Mouse (Mus musculus) stomach, postnatal 0 days (tissue): ENCODE measurements around the gene Safb. TPM values are rescaled to one million over a fixed set of nuclear protein-coding genes. Genes with fewer than 3 reads are reported as not detected.

Experiments
- ATAC-seq: fragments of 200-750 bp; cut with Nextera tagmentation; 2 replicates; pipeline ENCODE4 v1.8.0; 2017; ENCODE audit not compliant: low FRiP score, low TSS enrichment
- DNase-seq: peaks from one replicate; pipeline ENCODE4 v3.0.0-alpha.2; 2016; ENCODE audit warnings: low spot score
- H3K27ac ChIP-seq: fragments of 300-500 bp; sonication (generic); replicated peaks from 2 replicates; pipeline ENCODE4 v1.5.1; 2014; ENCODE audit warnings: mild to moderate bottlenecking, control low read depth
- H3K27me3 ChIP-seq: fragments of 300-500 bp; sonication (generic); 2 replicates; pipeline ENCODE4 v1.6.1; 2014; ENCODE audit warnings: low read length; ENCODE audit not compliant: control insufficient read depth, insufficient read depth
- H3K36me3 ChIP-seq: fragments of 300-500 bp; sonication (generic); 2 replicates; pipeline ENCODE4 v1.6.1; 2014; ENCODE audit warnings: low read length, mixed read lengths; ENCODE audit not compliant: control insufficient read depth, insufficient read depth
- H3K4me1 ChIP-seq: fragments of 300-500 bp; sonication (generic); replicated peaks from 2 replicates; pipeline ENCODE4 v1.6.1; 2014; ENCODE audit warnings: antibody characterized with exemption; ENCODE audit not compliant: control insufficient read depth, insufficient read depth
- H3K4me2 ChIP-seq: fragments of 300-500 bp; sonication (generic); replicated peaks from 2 replicates; pipeline ENCODE4 v1.6.1; 2014; ENCODE audit warnings: low read depth, mild to moderate bottlenecking, control low read depth, moderate library complexity
- H3K4me3 ChIP-seq: fragments of 300-500 bp; sonication (generic); 2 replicates; pipeline ENCODE4 v1.5.1; 2014; ENCODE audit warnings: low read depth, low read length, control low read depth
- H3K9ac ChIP-seq: fragments of 300-500 bp; sonication (generic); 2 replicates; pipeline ENCODE4 v1.6.1; 2014; ENCODE audit warnings: mild to moderate bottlenecking, low read length, control low read depth, mixed read lengths
- H3K9me3 ChIP-seq: fragments of 300-500 bp; sonication (generic); 2 replicates; pipeline ENCODE4 v1.6.1; 2016; ENCODE audit warnings: low read length; ENCODE audit not compliant: control insufficient read depth
- CTCF ChIP-seq: IDR thresholded peaks from 2 replicates; pipeline ENCODE4 v1.5.1; 2016; ENCODE audit warnings: antibody characterized with exemption, low read depth, mild to moderate bottlenecking, moderate library complexity
- EP300 ChIP-seq: optimal IDR thresholded peaks from 2 replicates; pipeline ENCODE3; 2016; ENCODE audit warnings: antibody characterized with exemption
- WGBS: fragments of 180-500 bp; shearing (Covaris S2); extraction: QIAGEN DNeasy Blood & Tissue Kit; methylation state at CpG from one replicate; pipeline ENCODE4 v1.1.7; 2014; 5-methylcytosine and 5-hydroxymethylcytosine counted together
- polyA plus RNA-seq: library from polyadenylated mRNA; unstranded; fragments of >200 nt; fragmentation: Nextera tagmentation; extraction: Ambion mirVana; gene quantifications from 2 replicates; pipeline ENCODE4 v1.2.1, GENCODE M21; 2015

The Safb gene
- polyA plus RNA-seq, 1 experiment from 2014 or later, result 34.7 TPM

DNA sequence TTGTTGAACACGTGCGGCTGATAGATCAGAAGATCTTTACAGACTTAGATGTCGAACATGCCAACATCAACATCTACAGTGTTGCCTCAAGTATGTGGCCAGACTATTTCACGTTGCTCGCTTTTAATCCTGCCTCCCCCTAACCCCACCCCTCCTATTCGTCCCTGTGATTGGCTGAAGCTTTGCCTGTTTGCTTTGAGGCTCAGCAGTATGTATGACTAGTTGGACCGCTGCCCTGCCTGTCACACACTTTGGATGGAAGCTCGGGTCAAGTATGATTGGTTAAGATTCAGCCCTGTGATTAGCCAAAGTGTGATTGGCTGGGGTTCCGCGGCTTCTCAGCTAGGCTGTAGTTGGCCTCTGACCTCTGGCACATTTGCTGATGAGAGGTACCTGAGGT, 67.2 kb downstream of the Safb start:
- no peaks in the 10 kb centered on the region for H3K27me3 ChIP-seq
- ATAC-seq (0 out of 2 replicates have a peak, but pooled peaks have one; percentile 45), DNase-seq (no peak)
- no peak overlapping the region for H3K4me2 ChIP-seq
- TF ChIP-seq CTCF (no peak), EP300 (no peak)
- 21% methylated on average over 10 of the region's 10 CpGs for WGBS
- H3K36me3 ChIP-seq, result no peaks in the 10 kb centered on the region
- no peaks in the 10 kb centered on the region for H3K4me1 ChIP-seq
- no peak overlapping the region for H3K4me3 ChIP-seq
- H3K9ac ChIP-seq, result no peak overlapping the region
- no peaks in the 10 kb centered on the region for H3K9me3 ChIP-seq
- H3K27ac ChIP-seq, result no peak overlapping the region

DNA sequence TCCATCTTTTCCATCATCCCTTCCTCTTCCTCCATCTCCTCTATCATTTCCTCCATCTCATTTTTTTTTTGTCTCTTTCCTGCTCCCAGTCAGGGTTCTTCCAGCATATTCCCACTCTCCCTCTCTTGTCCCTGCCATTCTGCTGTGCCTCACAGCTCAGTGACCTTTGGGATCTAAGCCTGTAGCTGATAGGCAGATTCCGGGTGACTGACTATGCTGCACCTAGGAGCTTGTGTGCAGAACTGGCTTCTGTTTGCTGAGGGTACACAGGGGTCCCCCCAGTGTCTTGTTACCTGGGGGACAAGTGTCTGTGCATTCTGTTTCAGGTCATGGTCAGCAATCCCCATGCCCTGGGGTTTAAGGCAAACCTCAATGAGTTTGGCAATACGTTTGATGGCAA, 70.1 kb downstream of the Safb start:
- ATAC-seq, result no peak
- H3K4me2 ChIP-seq, result no peak overlapping the region
- WGBS, result 57% methylated on average over 2 of the region's 2 CpGs
- DNase-seq, result no peak
- no peaks in the 10 kb centered on the region for H3K36me3 ChIP-seq
- no peaks in the 10 kb centered on the region for H3K9me3 ChIP-seq
- no peaks in the 10 kb centered on the region for H3K4me1 ChIP-seq
- H3K4me3 ChIP-seq, result no peak overlapping the region
- TF ChIP-seq EP300 (no peak), CTCF (no peak)
- H3K9ac ChIP-seq, result no peak overlapping the region
- no peaks in the 10 kb centered on the region for H3K27me3 ChIP-seq
- H3K27ac ChIP-seq, result no peak overlapping the region

DNA sequence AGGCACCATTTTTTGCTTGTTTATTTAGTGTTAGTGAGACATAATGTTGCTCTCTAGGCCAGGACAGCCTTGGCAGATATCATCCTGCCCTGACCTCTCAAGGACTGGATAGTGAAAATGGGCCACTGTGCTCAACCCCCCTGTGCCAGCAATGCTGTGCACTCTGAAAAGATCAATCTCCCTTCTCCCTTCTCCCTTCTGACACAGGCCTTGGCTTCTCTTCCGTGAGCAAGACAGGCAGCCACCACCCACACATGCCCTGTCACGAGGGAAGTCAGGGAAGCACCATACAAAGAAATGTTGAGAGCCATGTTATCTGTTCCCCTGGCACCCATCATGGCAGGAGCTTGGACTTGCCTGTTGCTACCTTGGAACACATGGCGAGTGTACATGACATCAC, 70.7 kb downstream of the Safb start:
- Histone ChIP-seq H3K9ac (no peak overlapping the region), H3K9me3 (no peaks in the 10 kb centered on the region), H3K4me2 (no peak overlapping the region), H3K36me3 (no peaks in the 10 kb centered on the region), H3K4me3 (no peak overlapping the region), H3K27me3 (no peaks in the 10 kb centered on the region), H3K4me1 (no peaks in the 10 kb centered on the region), H3K27ac (no peak overlapping the region)
- 62% methylated on average over 3 of the region's 3 CpGs for WGBS
- TF ChIP-seq EP300, result no peak
- TF ChIP-seq CTCF, result no peak
- ATAC-seq (no peak), DNase-seq (no peak)

Other genes with a start within 250 kb of the Safb start
- gene Ptprs, start 108.3 kb upstream of the Safb start, polyA plus RNA-seq, result 22.2 and 22.8 TPM in 2 replicates
- not detected in 2 replicates for gene Znrf4, start 72.4 kb upstream of the Safb start, polyA plus RNA-seq
- 15.9 and 19.2 TPM in 2 replicates for gene Gm20219, start 30.4 kb upstream of the Safb start, polyA plus RNA-seq
- 25.4 and 28.8 TPM in 2 replicates for gene Safb2, start 240 bp upstream of the Safb start, polyA plus RNA-seq
- gene 2410015M20Rik, start 24.9 kb downstream of the Safb start, polyA plus RNA-seq, result 327 and 335 TPM in 2 replicates
- gene Rpl36, start 28.6 kb downstream of the Safb start, polyA plus RNA-seq, result 2,079 and 2,215 TPM in 2 replicates
- 25.8 and 27.5 TPM in 2 replicates for gene Lonp1, start 42.1 kb downstream of the Safb start, polyA plus RNA-seq
- gene Catsperd, start 43.3 kb downstream of the Safb start, polyA plus RNA-seq, result 0.10 and 0.18 TPM in 2 replicates
- gene Ranbp3, start 88.5 kb downstream of the Safb start, polyA plus RNA-seq, result 34.5 and 35.4 TPM in 2 replicates
- 584 and 595 TPM in 2 replicates for gene Ndufa11, start 132.9 kb downstream of the Safb start, polyA plus RNA-seq
- 19.0 and 22.8 TPM in 2 replicates for gene Vmac, start 133.2 kb downstream of the Safb start, polyA plus RNA-seq
- 32.4 and 37.9 TPM in 2 replicates for gene Nrtn, start 172.7 kb downstream of the Safb start, polyA plus RNA-seq
- gene Dus3l, start 179.9 kb downstream of the Safb start, polyA plus RNA-seq, result 22.9 and 24.4 TPM in 2 replicates
- gene Prr22, start 185.4 kb downstream of the Safb start, polyA plus RNA-seq, result 0.38 and 0.65 TPM in 2 replicates
- 3.2 and 3.3 TPM in 2 replicates for gene Rfx2, start 246.2 kb downstream of the Safb start, polyA plus RNA-seq